Mouse (Mus musculus): ENCODE data around the gene Wwc1.
"Not testable (repeated sequence)": the region's sequence is repeated elsewhere in the genome, so short reads cannot be mapped to it uniquely, and the experiment has no call there.

The Wwc1 gene

DNA sequence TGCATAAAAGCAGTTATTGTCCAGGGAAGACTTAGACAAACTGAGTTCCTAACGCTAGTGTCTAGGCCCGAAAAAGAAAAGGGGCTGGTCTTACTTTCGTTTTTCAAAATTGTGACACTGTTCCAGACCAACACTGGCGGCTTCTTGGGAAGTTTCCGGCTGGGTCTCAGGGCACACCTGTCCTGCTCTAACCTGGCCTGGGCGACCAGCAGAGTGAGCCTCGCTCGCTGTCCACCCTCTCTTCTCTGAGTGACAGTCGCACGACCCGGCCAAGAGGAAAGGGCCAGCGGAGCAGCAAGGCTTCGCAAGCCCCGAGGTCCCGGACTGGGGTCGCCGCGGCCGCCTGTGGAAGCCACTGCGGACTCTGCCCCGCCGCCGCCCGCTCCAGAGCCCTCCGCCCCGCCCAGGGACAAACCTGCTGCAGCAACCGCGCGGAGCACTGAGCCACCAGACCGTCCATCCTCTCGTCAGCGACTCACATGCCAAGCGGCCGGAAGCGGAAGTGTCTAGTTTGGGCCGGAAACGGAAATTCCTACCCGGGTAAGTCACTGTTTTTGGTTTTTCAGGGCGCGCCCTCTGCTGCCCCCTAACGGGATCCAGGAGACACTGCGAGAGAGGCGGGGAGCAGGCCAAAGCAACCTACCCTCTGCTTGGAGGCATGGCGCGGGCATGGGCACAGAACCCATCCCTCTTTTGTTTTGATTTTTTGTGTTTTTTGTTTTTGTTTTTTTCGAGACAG is 146.1 kb downstream of the Wwc1 start, which contains the start of gene Rars:
Gene Rars, minus strand, starts transcription at position 485 of the 739 bp plus-strand sequence.
- DNase-seq, result peak; percentile 96

DNA sequence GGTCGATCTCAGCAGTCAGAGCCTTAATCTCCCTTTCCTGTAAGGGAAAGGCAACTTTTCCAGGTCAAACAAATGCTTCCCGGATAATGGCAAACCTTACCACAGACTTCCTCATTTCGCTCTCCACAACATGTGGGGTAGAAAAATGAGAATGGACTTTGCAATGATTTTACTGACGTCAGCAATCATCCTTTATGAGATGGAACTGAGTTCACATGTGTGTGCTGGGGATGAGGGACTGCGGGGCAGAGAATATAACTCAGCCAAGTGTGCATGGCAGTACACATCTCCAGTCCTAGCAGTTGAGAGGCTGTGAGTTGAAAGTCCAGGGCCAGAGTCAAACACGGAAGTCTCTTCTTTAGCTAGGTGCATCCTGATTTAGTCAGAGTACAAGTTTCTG is 147.1 kb downstream of the Wwc1 start:
- no peak for DNase-seq

DNA sequence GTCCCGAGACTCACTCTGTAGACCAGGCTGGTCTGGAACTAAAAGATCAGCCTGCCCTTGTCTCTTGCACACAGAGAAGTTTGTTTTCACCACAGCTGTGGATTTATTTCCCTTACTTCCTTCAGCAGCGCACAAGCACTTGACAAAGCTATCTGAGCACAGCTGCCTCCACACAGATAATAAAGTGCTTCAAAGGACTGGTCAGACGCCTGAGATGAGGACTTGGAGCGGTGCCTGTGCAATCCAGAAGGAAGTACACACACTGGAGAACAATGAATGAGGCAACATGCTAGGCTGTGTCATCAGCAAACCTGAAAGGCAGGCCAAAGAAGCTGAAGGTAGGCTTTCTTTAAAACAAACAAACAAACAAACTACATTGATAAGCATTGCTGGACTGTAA is 148.2 kb downstream of the Wwc1 start:
- no peak for DNase-seq

DNA sequence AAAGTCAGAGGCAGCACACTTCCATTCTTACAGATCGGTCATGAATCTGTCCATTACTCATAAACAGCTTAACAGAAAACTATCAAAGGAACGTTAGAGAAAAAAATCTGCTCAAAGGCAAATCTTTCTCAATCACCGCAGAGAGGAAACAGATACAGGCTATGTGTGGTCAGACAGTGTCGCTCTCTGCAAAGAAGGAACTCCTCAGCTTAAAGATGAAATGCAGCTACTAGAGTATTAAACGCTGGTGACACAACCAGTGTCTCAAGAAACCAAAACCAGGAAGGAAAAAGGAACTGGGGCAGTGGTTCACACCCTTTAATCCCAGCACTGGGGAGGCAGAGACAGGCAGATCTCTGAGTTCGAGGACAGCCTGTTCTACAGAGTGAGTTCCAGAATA is 152.6 kb downstream of the Wwc1 start:
- DNase-seq, result no peak

DNA sequence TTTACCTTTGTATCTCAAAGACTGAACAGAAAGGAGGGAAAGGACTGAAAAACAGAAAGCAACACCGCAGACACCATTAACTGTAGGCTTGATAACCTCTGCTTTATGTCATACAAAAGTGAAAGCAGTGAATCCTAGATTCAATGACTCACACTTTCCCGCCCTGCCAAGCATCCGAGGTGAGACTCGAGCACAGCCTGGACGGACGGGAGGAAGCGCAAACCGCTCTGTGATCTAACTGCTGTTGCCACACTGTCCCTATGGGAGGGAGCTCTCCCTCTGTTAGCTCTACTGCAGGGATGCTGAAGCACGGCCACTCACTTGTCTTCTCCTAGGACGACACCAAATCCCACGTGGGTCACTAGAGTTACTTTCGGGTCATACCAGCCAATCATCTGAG is 164.0 kb downstream of the Wwc1 start:
- DNase-seq, result no peak

DNA sequence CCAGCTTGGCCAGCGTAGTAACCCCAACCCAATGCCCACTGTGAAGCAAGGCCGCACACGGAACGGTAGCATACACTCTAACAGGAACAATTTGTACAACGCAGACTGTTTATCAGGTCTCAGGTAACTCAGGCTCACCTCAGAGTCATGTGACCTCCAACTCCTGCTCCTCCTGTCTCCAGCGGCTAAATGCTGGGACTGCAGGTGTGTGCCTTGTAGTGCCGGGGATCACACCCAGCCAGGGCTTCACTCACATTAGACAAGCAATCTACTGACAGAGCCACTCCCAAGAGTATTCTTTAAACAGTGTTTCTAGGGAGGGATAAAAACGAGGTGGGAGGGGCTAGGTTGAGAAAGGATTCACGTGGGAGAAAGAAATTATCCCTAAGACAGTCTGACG is 168.9 kb downstream of the Wwc1 start:
- no peak for DNase-seq

DNA sequence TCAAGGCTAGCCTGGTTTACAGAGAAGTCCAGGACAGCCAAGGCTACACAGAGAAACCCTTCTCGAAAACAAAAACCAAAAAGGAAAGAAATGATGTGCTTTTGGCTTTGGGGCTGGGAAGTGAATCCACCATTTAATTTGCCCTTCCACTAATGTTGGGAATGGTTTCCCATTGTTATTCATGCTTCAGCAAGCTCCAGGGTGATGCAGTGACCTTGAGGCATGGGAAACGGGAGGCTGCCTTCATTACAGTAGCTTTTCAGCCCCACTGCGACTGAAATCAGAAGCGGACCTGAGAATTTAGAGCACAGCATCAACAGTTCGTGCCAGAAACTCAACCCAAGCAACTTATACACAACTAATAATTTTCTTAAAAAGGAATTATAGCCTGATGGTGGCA is 179.0 kb downstream of the Wwc1 start:
- DNase-seq, result no peak

DNA sequence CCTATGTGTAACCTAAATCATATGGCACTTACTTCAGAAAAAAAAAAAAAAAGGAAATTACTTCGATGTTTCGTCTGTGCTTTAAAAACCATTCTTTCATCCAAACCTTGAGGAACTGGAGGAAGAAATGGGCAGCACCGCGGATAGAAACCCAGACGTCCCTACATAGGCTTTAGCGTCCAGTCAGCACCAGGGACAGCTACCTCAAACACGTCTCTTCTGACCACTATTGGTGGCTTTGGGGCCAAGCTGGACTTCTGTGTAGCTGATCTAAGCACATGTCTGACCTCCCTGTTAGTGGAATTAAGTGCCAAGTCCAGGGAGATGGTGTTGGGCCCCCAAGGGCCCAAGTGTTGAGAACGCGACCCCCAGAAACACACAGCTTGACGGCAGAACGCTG is 181.5 kb downstream of the Wwc1 start, which contains the start of gene Fbll1:
Gene Fbll1, minus strand, starts transcription at position 11 of the 400 bp plus-strand sequence.
- peak; percentile 51 to 78 for DNase-seq

DNA sequence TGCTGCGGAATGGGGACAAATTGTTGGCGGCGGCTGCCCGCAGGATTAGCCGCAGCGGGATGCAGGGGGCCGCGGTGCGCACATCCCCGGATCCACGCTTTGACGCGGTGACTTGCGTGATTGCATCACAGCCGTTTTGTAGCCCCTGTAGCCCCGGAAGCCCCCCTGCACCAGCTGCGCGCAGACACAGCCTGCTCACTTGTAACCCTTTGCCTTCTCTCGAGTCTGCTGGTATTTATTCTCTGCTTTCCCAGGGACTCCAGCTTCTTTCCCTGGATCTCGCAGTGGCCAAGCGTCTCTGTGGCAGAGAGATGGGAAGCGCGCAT is 181.9 kb downstream of the Wwc1 start:
- DNase-seq, result no peak

DNA sequence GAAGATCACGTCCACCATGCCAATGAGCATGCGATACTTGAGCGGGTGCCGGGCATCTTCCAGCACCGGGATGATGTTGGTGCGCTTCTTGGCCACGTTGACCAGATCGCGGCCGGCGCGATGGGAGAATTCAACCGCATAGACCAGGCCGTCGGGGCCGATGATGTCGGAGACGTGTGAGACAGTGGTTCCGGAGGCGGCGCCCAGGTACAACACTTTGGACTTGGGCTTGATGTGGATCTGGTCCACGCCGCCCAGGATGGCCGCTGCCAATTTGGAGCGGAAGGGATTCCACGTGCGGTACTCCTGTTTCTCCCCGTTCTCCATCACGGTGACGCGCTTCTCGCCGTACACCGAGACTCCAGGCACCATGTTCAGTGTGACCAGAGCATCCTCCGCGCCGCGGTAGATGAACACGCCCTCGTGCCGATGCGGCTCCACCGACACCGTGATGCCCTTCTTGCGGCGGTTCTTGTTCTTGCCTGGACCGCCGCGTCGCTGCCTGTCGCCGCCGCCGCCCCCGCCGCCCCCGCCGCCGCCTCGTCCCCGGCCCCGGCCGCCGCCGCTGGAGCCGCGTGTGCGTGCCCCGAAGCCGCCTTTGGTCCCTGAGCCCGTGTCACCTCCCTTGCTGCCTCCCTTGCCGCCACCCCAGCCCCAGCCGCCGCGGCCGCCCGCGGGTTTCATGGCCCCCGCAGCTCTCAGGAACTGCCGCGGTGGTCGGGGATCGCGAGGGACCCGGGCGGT is 182.4 kb downstream of the Wwc1 start:
- no peak for DNase-seq

DNA sequence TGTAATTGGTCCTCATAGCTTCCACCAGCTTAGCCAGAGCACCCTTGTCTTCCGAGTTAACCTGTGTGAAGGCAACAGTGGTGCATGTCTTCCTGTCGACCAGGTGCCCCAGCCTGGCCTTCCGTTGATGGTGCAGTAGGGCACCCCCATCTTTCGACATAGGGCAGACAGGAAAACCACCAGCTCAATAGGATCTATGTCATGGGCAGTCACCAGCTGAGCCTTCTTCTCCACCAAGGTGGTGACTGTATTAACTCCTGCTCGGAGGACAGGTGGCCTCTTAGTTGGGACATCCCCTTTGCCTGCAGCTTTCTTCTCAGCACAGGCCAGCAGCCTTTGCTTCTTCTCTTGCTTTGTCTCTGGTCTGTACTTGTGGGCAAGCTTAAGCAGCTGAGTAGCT is 187.5 kb downstream of the Wwc1 start:
- not testable (repeated sequence) for DNase-seq

DNA sequence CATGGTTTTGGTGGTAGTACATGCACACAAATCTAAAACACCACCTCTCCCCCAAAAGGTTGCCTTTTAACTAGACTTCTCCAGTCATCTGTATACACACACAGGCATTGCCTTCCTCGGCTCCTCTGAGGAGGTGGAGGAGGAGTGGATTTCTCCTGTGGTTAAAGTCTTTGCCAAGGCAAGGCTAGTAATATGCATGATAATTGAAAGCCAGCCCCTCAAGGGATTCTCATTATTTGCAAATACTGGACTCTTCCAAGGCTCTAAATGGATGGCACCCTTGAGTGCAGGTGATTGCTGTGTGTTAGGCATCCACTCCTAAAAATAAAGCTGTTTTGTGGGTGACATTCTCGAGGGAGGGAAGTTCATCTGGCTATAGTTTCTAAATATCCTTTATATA is 191.9 kb downstream of the Wwc1 start:
- DNase-seq, result no peak

Measured in kidney, postnatal 36 days (tissue).